Mouse (Mus musculus): ENCODE data around the gene Mms19. TPM values are rescaled to one million over a fixed set of nuclear protein-coding genes. Genes with fewer than 3 reads are reported as not detected.
A peak's percentile ranks its signal among the peaks of the same experiment; 100 is the strongest.
"Not testable (repeated sequence)": the region's sequence is repeated elsewhere in the genome, so short reads cannot be mapped to it uniquely, and the experiment has no call there.

Gene Mms19
- polyA plus RNA-seq, 1 experiment from 2014 or later, result 37.5 TPM

DNA sequence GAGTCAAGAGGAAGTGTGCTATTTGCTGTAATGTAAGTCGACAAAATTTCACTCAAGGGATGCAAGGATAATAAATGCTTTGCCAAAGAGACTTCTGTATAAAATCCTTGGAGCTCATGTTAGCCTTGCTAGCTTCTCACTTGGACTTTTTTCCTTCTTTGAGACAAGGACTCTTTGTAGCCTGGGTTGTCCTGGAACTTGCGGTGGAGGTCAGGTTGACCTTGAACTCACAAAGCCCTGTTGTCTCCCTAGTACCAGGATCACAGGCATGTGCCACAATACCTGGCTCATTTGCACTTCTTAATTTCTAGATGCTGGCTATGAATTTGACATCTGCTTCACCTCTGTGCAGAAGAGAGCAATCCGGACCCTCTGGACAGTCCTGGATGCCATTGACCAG, 65.7 kb downstream of the Mms19 start:
- no peak overlapping the region for H3K9ac ChIP-seq
- WGBS, result 94% methylated on average over 3 of the region's 3 CpGs
- no peak for ATAC-seq (replicated peaks)
- no peak overlapping the region for H3K4me2 ChIP-seq
- H3K36me3 ChIP-seq (replicated peaks), result peaks cover 28% of the 10 kb centered on the region
- no peak overlapping the region for H3K27ac ChIP-seq
- H3K9me3 ChIP-seq, result no peaks in the 10 kb centered on the region
- H3K27me3 ChIP-seq (replicated peaks), result no peaks in the 10 kb centered on the region
- H3K4me1 ChIP-seq, result peaks cover 23% of the 10 kb centered on the region
- no peak overlapping the region for H3K4me3 ChIP-seq

DNA sequence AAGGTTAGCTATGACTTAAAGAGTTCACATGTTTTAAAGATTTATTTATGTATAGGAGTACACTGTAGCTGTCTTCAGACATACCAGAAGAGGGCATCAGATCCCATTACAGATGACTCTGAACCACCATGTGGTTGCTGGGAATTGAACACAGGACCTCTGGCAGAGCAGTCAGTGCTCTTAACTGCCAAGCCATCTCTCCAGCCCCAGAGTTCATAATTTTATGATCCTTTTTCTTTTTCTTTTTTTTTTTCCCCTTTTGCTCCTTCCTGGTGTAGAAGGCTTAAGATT, 66.4 kb downstream of the Mms19 start:
- not testable (repeated sequence) for H3K9me3 ChIP-seq; ATAC-seq (replicated peaks); H3K9ac ChIP-seq; H3K4me3 ChIP-seq; H3K27me3 ChIP-seq (replicated peaks); H3K27ac ChIP-seq; H3K4me2 ChIP-seq
- Histone ChIP-seq H3K36me3 (replicated peaks) (peaks cover 26% of the 10 kb centered on the region), H3K4me1 (peaks cover 23% of the 10 kb centered on the region)

DNA sequence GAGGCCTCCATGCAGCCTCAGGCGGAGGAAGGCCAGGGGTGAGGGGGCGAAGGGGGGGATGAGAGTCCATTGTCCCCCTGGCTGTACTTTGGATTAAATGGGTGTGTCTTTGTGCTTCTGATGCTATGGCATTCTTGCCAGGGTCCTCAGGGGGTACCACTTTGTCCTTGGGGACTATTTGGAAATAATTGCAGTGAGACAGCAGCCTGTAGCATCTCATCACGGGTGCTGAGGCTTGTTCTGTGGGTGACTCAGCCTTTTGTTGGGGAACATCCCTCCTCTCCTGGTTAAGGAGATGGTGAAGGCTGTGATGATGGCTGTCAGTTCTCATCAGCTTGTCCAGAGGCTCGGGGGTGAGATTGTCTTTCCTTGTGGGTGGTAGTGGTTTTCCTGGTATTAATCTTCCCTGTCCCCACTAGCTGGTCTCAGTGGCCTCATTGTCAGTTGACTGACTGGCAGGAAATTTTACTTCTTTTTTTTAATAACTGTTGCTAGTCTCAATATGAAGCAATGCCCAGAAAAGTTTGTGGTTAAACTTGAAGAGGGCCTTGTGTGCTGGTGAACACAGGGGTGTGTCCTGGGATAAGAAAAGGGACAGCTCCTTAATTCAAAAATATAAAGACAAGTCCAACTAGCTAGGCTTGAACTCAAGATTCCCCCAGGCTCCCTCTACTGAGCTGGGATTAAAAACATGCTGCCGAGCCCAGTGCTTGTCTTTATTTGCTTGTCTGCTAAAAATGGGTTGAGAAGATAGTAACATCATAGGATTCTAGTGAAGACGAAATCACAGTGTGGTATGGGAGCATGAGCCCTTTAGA, 67.0 kb downstream of the Mms19 start:
- Histone ChIP-seq H3K9ac (peak overlapping the region; percentile 68), H3K4me2 (peak overlapping the region; percentile 88), H3K36me3 (replicated peaks) (peaks cover 20% of the 10 kb centered on the region), H3K27me3 (replicated peaks) (no peaks in the 10 kb centered on the region), H3K4me1 (peaks cover 23% of the 10 kb centered on the region), H3K9me3 (no peaks in the 10 kb centered on the region), H3K27ac (no peak overlapping the region), H3K4me3 (peak overlapping the region; percentile 64)
- no peak for ATAC-seq (replicated peaks)
- 32% methylated on average over 6 of the region's 6 CpGs for WGBS

DNA sequence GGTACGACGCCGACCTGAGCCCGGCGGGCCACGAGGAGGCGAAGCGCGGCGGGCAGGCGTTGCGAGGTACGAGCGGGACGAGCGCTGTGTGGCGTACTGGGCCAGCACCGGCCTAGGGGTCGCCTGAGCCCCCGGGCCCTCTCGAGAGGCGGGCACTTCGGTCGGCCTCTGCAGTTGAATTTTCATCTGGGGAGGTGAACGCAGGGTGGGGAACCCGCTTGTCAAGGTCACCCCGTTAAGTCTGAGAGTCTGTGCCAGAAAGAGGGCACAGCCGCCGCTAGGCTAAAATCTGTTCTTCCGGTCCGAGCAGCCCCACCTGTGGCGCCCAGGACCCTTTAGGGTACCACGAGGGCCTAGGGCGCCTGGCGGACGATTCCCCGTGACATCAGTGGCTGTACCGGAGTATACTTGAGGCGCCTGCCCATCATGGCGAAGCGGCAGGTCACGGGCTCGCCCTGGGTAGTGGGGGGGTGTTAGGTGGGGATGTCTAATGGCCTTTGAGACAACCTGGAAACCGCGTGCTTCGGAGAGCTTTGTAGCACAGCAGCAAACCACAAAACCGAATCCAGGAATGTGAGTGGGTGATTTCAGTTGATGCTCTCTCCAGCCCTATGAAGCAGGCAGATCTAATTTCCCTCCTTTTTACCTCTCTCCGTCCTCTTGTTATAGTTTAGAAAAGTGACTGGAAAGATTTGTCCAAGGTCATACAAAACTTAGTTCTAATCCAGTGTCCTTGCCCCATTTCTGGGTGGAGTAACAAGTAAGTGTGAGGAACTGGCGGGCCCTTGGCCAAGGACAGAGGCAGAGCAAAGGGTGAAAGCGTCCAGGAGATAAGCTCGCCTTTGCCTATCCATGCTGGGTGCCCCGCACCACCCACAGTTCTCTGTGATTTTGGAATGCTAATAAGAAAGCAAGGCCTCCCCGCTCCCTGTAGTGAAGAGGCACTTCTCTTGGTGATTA, 68.6 kb downstream of the Mms19 start:
- peak overlapping the region; percentile 64 for H3K4me3 ChIP-seq
- no peaks in the 10 kb centered on the region for H3K9me3 ChIP-seq
- no peaks in the 10 kb centered on the region for H3K27me3 ChIP-seq (replicated peaks)
- peak overlapping the region; percentile 68 for H3K9ac ChIP-seq
- peak overlapping the region; percentile 86 for H3K27ac ChIP-seq
- peak overlapping the region; percentile 88 for H3K4me2 ChIP-seq
- peak; percentile 88 for ATAC-seq (replicated peaks)
- WGBS, result under 1% methylated on average over 53 of the region's 53 CpGs
- peaks cover 15% of the 10 kb centered on the region for H3K36me3 ChIP-seq (replicated peaks)
- H3K4me1 ChIP-seq, result peaks cover 23% of the 10 kb centered on the region

DNA sequence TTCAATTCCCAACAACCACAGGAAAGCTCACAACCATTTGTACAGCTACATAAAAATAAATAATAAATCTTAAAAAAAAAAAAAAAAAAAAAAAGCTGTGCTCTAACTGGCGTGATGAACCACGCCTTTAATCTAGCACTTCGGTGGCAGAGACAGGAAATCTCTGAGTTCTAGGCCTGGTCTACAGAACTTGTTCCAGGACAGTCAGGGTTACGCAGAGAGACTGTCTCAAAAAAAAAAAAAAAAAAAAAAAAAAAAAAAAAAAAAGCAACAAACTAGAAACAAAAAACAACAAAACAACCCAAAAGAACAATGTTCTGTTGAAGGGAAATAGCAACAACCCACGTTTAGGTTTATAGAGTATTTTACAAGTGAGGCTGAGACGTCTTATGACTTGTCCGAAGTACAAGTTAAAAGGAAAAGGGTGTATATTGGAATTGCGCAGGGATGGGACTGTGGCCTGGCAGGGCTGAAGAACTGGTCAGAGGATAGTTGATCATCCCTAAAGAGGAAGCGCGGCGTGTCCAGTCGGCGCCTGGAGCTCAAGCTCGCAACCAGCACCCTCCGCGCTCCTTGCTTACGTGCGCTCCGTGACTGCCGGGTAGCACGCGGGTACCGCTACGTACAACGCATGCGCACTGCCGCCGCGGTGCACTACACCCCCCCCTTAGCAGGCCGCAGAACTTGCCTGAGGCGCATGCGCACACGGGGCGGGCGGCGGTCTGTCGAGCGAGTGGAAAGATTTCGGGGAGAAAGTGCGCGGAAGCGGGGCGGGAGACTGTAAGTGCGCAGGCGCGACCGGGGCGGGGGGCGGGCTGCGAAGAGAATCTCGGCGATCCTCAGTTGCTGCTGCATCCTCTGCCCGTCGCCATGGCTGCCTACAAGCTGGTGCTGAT, 69.5 kb downstream of the Mms19 start, which contains the start of gene Pgam1:
Gene Pgam1, plus strand, starts transcription at position 746 of the 896 bp plus-strand sequence.
- ATAC-seq (replicated peaks), result peak; percentile 93
- no peaks in the 10 kb centered on the region for H3K9me3 ChIP-seq
- H3K4me3 ChIP-seq, result peak within 1 kb of the TSS; percentile 64
- no peaks in the 10 kb centered on the region for H3K27me3 ChIP-seq (replicated peaks)
- peak within 1 kb of the TSS; percentile 68 for H3K9ac ChIP-seq
- peak within 1 kb of the TSS; percentile 94 for H3K27ac ChIP-seq
- peaks cover 23% of the 10 kb centered on the region for H3K4me1 ChIP-seq
- 5% methylated on average over 54 of the region's 54 CpGs for WGBS
- peaks cover 7% of the 10 kb centered on the region; the same call in 1 of the 2 replicates for H3K36me3 ChIP-seq (replicated peaks)
- peak within 1 kb of the TSS; percentile 88 for H3K4me2 ChIP-seq

DNA sequence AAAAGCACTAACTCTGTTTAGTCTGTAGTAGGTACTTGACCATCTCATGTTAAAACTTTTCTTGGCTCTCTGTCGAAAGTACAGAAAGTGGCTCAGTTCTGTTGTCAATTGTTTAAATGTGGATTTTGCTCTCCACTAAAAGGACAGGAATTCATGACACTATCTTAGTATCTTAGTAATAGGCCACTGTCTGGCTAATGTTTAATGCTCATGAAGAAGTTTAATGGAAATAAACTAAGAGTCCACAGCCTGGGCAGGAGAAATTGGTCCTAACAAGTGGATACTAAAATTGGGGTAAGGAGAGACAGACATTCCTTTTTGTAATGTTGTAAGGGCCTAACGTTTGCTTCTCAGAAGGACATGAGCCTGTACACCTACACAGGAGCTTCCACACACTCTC, 70.6 kb downstream of the Mms19 start:
- H3K9ac ChIP-seq, result no peak overlapping the region
- peaks cover 23% of the 10 kb centered on the region for H3K4me1 ChIP-seq
- no peaks in the 10 kb centered on the region for H3K36me3 ChIP-seq (replicated peaks)
- no peak overlapping the region for H3K27ac ChIP-seq
- no peak overlapping the region for H3K4me3 ChIP-seq
- H3K4me2 ChIP-seq, result no peak overlapping the region
- no peaks in the 10 kb centered on the region for H3K9me3 ChIP-seq
- no peak for ATAC-seq (replicated peaks)
- H3K27me3 ChIP-seq (replicated peaks), result no peaks in the 10 kb centered on the region
- WGBS, result 92% methylated on average over 2 of the region's 2 CpGs

DNA sequence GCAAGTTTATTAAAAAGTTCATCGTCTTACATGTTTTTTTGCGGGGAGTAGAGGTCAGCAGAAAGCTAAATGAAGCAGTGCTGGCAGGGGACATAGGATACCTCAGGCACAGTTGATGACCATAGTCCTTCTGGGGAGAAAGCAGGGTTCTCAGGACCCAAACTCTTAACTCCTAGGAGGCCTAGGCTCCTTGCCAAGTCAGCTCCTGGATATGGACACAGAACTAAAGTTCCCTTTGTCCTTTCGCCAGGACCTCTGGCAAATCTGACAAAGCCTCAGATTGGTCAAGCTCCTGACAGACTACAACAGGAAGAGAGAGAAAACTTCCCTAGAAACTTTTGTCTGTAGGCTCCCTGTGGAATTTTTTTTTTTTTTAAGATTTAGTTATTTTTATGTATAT, 72.2 kb downstream of the Mms19 start:
- Histone ChIP-seq H3K9ac (no peak overlapping the region), H3K27me3 (replicated peaks) (no peaks in the 10 kb centered on the region), H3K9me3 (no peaks in the 10 kb centered on the region), H3K36me3 (replicated peaks) (no peaks in the 10 kb centered on the region), H3K4me3 (no peak overlapping the region), H3K4me1 (peaks cover 14% of the 10 kb centered on the region), H3K27ac (no peak overlapping the region), H3K4me2 (no peak overlapping the region)
- WGBS, result 85% methylated on average over 3 of the region's 3 CpGs
- ATAC-seq (replicated peaks), result no peak

DNA sequence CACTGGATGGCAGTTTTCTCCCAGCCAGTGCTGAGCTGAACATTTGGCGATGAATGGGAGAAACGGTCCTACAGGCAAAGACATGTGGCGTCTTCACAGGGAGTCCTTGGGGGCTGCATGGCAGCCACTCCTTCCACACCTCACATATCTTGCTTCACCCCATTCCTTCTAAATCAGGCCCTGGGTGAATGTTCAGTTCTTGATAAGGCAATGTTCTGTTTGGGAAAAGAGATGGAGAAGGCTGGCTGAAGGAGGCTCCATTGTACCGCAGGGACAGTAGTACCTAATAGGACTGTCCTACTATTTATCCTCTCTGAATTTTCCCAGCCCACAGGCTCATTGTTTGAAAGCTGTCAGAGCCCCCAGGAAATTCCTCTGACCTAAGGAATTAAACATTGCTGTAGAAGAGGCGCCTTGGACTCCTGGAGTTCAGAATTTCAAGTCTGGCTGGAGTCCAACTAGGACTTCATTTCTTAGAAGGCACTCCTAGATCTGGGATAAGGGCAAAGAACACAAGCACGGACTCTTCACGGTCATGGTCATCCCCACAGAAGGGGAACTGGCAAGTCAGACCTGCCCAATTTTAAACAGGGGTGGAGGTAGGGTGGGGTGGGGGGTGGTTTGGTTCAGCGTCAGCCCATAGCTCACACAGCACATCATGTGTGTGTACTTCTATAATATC, 73.7 kb downstream of the Mms19 start:
- no peaks in the 10 kb centered on the region for H3K9me3 ChIP-seq
- H3K4me2 ChIP-seq, result no peak overlapping the region
- H3K36me3 ChIP-seq (replicated peaks), result no peaks in the 10 kb centered on the region
- no peak overlapping the region for H3K4me3 ChIP-seq
- 58% methylated on average over 8 of the region's 8 CpGs for WGBS
- H3K9ac ChIP-seq, result no peak overlapping the region
- no peaks in the 10 kb centered on the region for H3K4me1 ChIP-seq
- no peak for ATAC-seq (replicated peaks)
- no peaks in the 10 kb centered on the region for H3K27me3 ChIP-seq (replicated peaks)
- no peak overlapping the region for H3K27ac ChIP-seq

DNA sequence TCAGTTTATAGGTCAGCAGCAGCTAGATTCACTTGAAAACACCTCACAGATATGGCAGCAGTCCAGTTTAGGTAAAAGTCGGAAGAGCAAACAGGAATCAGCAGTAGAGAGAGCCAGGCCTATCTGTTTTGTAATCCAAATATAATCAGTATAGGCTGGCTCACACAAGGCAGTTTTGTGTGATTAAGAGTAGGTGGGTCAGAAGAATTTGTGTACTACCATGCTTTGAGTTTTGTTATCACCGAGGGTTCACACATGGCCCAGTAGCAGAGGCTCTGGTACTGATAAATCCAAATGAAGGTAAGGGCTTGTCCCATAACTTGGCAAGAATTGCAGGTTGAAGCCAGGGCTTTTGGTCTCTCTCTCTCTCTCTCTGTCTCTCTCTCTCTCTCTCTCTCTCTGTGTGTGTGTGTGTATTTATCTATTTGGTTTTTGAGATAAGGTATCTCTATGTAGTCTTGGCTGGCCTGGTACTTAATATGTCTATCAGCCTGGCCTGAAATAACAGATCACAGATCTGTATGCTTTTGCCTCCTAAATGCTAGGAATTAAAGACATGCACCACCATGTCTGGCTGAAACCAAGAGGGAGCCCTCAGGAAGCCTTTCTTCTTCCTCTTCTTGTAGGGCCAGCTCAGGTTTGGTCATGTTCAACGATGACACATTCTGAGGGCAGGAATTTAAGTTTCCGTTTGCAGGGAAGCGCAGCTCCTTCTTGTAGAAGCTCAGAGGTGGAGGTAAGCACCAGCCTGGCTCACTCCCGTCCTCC, 74.5 kb downstream of the Mms19 start:
- Histone ChIP-seq H3K9me3 (no peaks in the 10 kb centered on the region), H3K4me2 (no peak overlapping the region), H3K36me3 (replicated peaks) (no peaks in the 10 kb centered on the region), H3K9ac (no peak overlapping the region), H3K27ac (no peak overlapping the region), H3K27me3 (replicated peaks) (no peaks in the 10 kb centered on the region), H3K4me3 (no peak overlapping the region), H3K4me1 (no peaks in the 10 kb centered on the region)
- no peak for ATAC-seq (replicated peaks)
- WGBS, result 71% methylated on average over 6 of the region's 6 CpGs

DNA sequence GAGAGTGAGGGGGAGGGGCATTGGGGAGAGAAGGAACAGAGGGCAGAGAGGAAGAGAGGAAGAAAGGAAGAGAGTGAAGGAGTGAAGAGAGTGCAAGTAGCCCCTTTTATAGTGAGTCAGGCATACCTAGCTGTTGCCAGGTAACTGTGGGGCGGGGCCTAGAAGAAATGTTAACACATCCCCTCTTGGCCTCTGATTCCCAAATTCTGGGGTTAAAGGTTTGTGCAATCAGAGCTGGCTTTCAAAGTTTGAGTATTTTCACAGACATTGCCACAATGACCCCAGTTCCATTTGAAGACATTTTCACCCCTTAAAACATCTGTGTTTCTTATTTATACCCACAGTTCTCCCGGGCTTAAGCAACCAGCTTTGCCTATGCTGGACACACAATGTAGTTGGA, 75.7 kb downstream of the Mms19 start:
- no peak for ATAC-seq (replicated peaks)
- 86% methylated on average over 2 of the region's 2 CpGs for WGBS
- Histone ChIP-seq H3K27ac (no peak overlapping the region), H3K27me3 (replicated peaks) (no peaks in the 10 kb centered on the region), H3K4me1 (no peaks in the 10 kb centered on the region), H3K4me3 (no peak overlapping the region), H3K9me3 (no peaks in the 10 kb centered on the region), H3K36me3 (replicated peaks) (no peaks in the 10 kb centered on the region), H3K4me2 (no peak overlapping the region), H3K9ac (no peak overlapping the region)
